Mouse (Mus musculus): Measurements from ENCODE around the gene Gm30302. TPM values are rescaled to one million over a fixed set of nuclear protein-coding genes. Genes with fewer than 3 reads are reported as not detected.
"Not testable (repeated sequence)": the region's sequence is repeated elsewhere in the genome, so short reads cannot be mapped to it uniquely, and the experiment has no call there.

The Gm30302 gene
- polyA plus RNA-seq, 1 experiment from 2014 or later: not detected

- Histone ChIP-seq H3K27me3 (replicated peaks; ENCODE audit: control insufficient read depth, insufficient read depth, low read length) (no peaks in the 10 kb centered on the region), H3K27ac (replicated peaks; ENCODE audit: low read depth, low read length) (no peak overlapping the region), H3K36me3 (ENCODE audit: control insufficient read depth, insufficient read depth, low read length) (no peaks in the 10 kb centered on the region), H3K9me3 (ENCODE audit: control insufficient read depth, low read length) (peaks cover 5% of the 10 kb centered on the region; the same call in 1 of the 2 replicates), H3K4me1 (ENCODE audit: control insufficient read depth, insufficient read depth, low read length) (no peaks in the 10 kb centered on the region), H3K9ac (ENCODE audit: low read depth, low read length) (no peak overlapping the region), H3K4me2 (ENCODE audit: low read depth, low read length) (no peak overlapping the region), H3K4me3 (ENCODE audit: low read depth, low read length) (no peak overlapping the region)
- 97% methylated on average over 4 of the region's 4 CpGs for WGBS
- DNase-seq (ENCODE audit: low spot score): no peak
- ATAC-seq (ENCODE audit: low read depth): no peak
Observed at GRCm38 (mm10) chr13:49814420-49814819, 15.6 kb upstream of the Gm30302 start.

GRCm38 (mm10) chr13:49807146-49807545, 8.3 kb upstream of the Gm30302 start:
- H3K27me3 ChIP-seq (replicated peaks; ENCODE audit: control insufficient read depth, insufficient read depth, low read length): no peaks in the 10 kb centered on the region
- 78% methylated on average over 1 of the region's 1 CpGs for WGBS
- no peak overlapping the region for H3K4me2 ChIP-seq (ENCODE audit: low read depth, low read length)
- ATAC-seq (ENCODE audit: low read depth) (no peak), DNase-seq (ENCODE audit: low spot score) (no peak)
- no peak overlapping the region for H3K4me3 ChIP-seq (ENCODE audit: low read depth, low read length)
- no peak overlapping the region for H3K27ac ChIP-seq (replicated peaks; ENCODE audit: low read depth, low read length)
- H3K9me3 ChIP-seq (ENCODE audit: control insufficient read depth, low read length): no peaks in the 10 kb centered on the region
- H3K4me1 ChIP-seq (ENCODE audit: control insufficient read depth, insufficient read depth, low read length): no peaks in the 10 kb centered on the region
- no peaks in the 10 kb centered on the region for H3K36me3 ChIP-seq (ENCODE audit: control insufficient read depth, insufficient read depth, low read length)
- H3K9ac ChIP-seq (ENCODE audit: low read depth, low read length): no peak overlapping the region

- Histone ChIP-seq H3K9ac (ENCODE audit: low read depth, low read length) (no peak overlapping the region), H3K36me3 (ENCODE audit: control insufficient read depth, insufficient read depth, low read length) (no peaks in the 10 kb centered on the region), H3K27ac (replicated peaks; ENCODE audit: low read depth, low read length) (no peak overlapping the region), H3K4me3 (ENCODE audit: low read depth, low read length) (no peak overlapping the region), H3K27me3 (replicated peaks; ENCODE audit: control insufficient read depth, insufficient read depth, low read length) (no peaks in the 10 kb centered on the region), H3K9me3 (ENCODE audit: control insufficient read depth, low read length) (no peaks in the 10 kb centered on the region), H3K4me2 (ENCODE audit: low read depth, low read length) (no peak overlapping the region), H3K4me1 (ENCODE audit: control insufficient read depth, insufficient read depth, low read length) (no peaks in the 10 kb centered on the region)
- DNase-seq (ENCODE audit: low spot score) (no peak), ATAC-seq (ENCODE audit: low read depth) (no peak)
- WGBS: 61% methylated on average over 5 of the region's 5 CpGs
Observed at GRCm38 (mm10) chr13:49788563-49789393, 10.0 kb downstream of the Gm30302 start.

- H3K4me3 ChIP-seq (ENCODE audit: low read depth, low read length): no peak overlapping the region
- no peaks in the 10 kb centered on the region for H3K27me3 ChIP-seq (replicated peaks; ENCODE audit: control insufficient read depth, insufficient read depth, low read length)
- H3K4me1 ChIP-seq (ENCODE audit: control insufficient read depth, insufficient read depth, low read length): no peaks in the 10 kb centered on the region
- H3K9ac ChIP-seq (ENCODE audit: low read depth, low read length): no peak overlapping the region
- WGBS: 79% methylated on average over 3 of the region's 3 CpGs
- no peak overlapping the region for H3K4me2 ChIP-seq (ENCODE audit: low read depth, low read length)
- H3K36me3 ChIP-seq (ENCODE audit: control insufficient read depth, insufficient read depth, low read length): no peaks in the 10 kb centered on the region
- DNase-seq (ENCODE audit: low spot score) (no peak), ATAC-seq (ENCODE audit: low read depth) (no peak)
- no peaks in the 10 kb centered on the region for H3K9me3 ChIP-seq (ENCODE audit: control insufficient read depth, low read length)
- H3K27ac ChIP-seq (replicated peaks; ENCODE audit: low read depth, low read length): no peak overlapping the region
Observed at GRCm38 (mm10) chr13:49783899-49784298, 14.9 kb downstream of the Gm30302 start.

GRCm38 (mm10) chr13:49771536-49771935, 27.3 kb downstream of the Gm30302 start:
- H3K36me3 ChIP-seq (ENCODE audit: control insufficient read depth, insufficient read depth, low read length); H3K9ac ChIP-seq (ENCODE audit: low read depth, low read length); DNase-seq (ENCODE audit: low spot score); H3K4me2 ChIP-seq (ENCODE audit: low read depth, low read length); ATAC-seq (ENCODE audit: low read depth); H3K27me3 ChIP-seq (replicated peaks; ENCODE audit: control insufficient read depth, insufficient read depth, low read length); H3K9me3 ChIP-seq (ENCODE audit: control insufficient read depth, low read length); H3K27ac ChIP-seq (replicated peaks; ENCODE audit: low read depth, low read length); H3K4me1 ChIP-seq (ENCODE audit: control insufficient read depth, insufficient read depth, low read length); H3K4me3 ChIP-seq (ENCODE audit: low read depth, low read length): not testable (repeated sequence)

- WGBS: 83% methylated on average over 16 of the region's 16 CpGs
- Histone ChIP-seq H3K4me3 (ENCODE audit: low read depth, low read length) (no peak overlapping the region), H3K27me3 (replicated peaks; ENCODE audit: control insufficient read depth, insufficient read depth, low read length) (no peaks in the 10 kb centered on the region), H3K4me2 (ENCODE audit: low read depth, low read length) (no peak overlapping the region), H3K4me1 (ENCODE audit: control insufficient read depth, insufficient read depth, low read length) (no peaks in the 10 kb centered on the region), H3K9me3 (ENCODE audit: control insufficient read depth, low read length) (no peaks in the 10 kb centered on the region), H3K27ac (replicated peaks; ENCODE audit: low read depth, low read length) (no peak overlapping the region), H3K36me3 (ENCODE audit: control insufficient read depth, insufficient read depth, low read length) (no peaks in the 10 kb centered on the region), H3K9ac (ENCODE audit: low read depth, low read length) (no peak overlapping the region)
- ATAC-seq (ENCODE audit: low read depth) (no peak), DNase-seq (ENCODE audit: low spot score) (no peak)
Observed at GRCm38 (mm10) chr13:49769111-49769510, 29.7 kb downstream of the Gm30302 start.

- no peak for DNase-seq (ENCODE audit: low spot score)
Observed at GRCm38 (mm10) chr13:49768048-49768447, 30.8 kb downstream of the Gm30302 start.

GRCm38 (mm10) chr13:49766269-49766668, 32.5 kb downstream of the Gm30302 start:
- H3K4me2 ChIP-seq (ENCODE audit: low read depth, low read length): no peak overlapping the region
- no peak overlapping the region for H3K27ac ChIP-seq (replicated peaks; ENCODE audit: low read depth, low read length)
- no peak overlapping the region for H3K9ac ChIP-seq (ENCODE audit: low read depth, low read length)
- no peaks in the 10 kb centered on the region for H3K4me1 ChIP-seq (ENCODE audit: control insufficient read depth, insufficient read depth, low read length)
- no peaks in the 10 kb centered on the region for H3K27me3 ChIP-seq (replicated peaks; ENCODE audit: control insufficient read depth, insufficient read depth, low read length)
- no peaks in the 10 kb centered on the region for H3K9me3 ChIP-seq (ENCODE audit: control insufficient read depth, low read length)
- H3K4me3 ChIP-seq (ENCODE audit: low read depth, low read length): no peak overlapping the region
- WGBS: 38% methylated on average over 9 of the region's 9 CpGs
- ATAC-seq (ENCODE audit: low read depth): no peak
- DNase-seq (ENCODE audit: low spot score): no peak
- no peaks in the 10 kb centered on the region for H3K36me3 ChIP-seq (ENCODE audit: control insufficient read depth, insufficient read depth, low read length)

More at GRCm38 (mm10) chr13:49768048-49768447, 30.8 kb downstream of the Gm30302 start:
- Histone ChIP-seq H3K4me1 (ENCODE audit: control insufficient read depth, insufficient read depth, low read length) (no peaks in the 10 kb centered on the region), H3K27ac (replicated peaks; ENCODE audit: low read depth, low read length) (no peak overlapping the region), H3K9me3 (ENCODE audit: control insufficient read depth, low read length) (no peaks in the 10 kb centered on the region), H3K36me3 (ENCODE audit: control insufficient read depth, insufficient read depth, low read length) (no peaks in the 10 kb centered on the region), H3K9ac (ENCODE audit: low read depth, low read length) (no peak overlapping the region), H3K27me3 (replicated peaks; ENCODE audit: control insufficient read depth, insufficient read depth, low read length) (no peaks in the 10 kb centered on the region), H3K4me3 (ENCODE audit: low read depth, low read length) (no peak overlapping the region), H3K4me2 (ENCODE audit: low read depth, low read length) (no peak overlapping the region)
- ATAC-seq (ENCODE audit: low read depth): no peak
- 94% methylated on average over 2 of the region's 2 CpGs for WGBS

GRCm38 (mm10) chr13:49765306-49765705, 33.5 kb downstream of the Gm30302 start:
- no peaks in the 10 kb centered on the region for H3K36me3 ChIP-seq (ENCODE audit: control insufficient read depth, insufficient read depth, low read length)
- H3K27ac ChIP-seq (replicated peaks; ENCODE audit: low read depth, low read length): no peak overlapping the region
- H3K9ac ChIP-seq (ENCODE audit: low read depth, low read length): no peak overlapping the region
- ATAC-seq (ENCODE audit: low read depth): no peak
- no peak for DNase-seq (ENCODE audit: low spot score)
- no peak overlapping the region for H3K4me2 ChIP-seq (ENCODE audit: low read depth, low read length)
- H3K27me3 ChIP-seq (replicated peaks; ENCODE audit: control insufficient read depth, insufficient read depth, low read length): no peaks in the 10 kb centered on the region
- 90% methylated on average over 8 of the region's 8 CpGs for WGBS
- no peaks in the 10 kb centered on the region for H3K4me1 ChIP-seq (ENCODE audit: control insufficient read depth, insufficient read depth, low read length)
- no peak overlapping the region for H3K4me3 ChIP-seq (ENCODE audit: low read depth, low read length)
- H3K9me3 ChIP-seq (ENCODE audit: control insufficient read depth, low read length): no peaks in the 10 kb centered on the region
